Mouse (Mus musculus): ENCODE data around the gene Cyp4a14. TPM values are rescaled to one million over a fixed set of nuclear protein-coding genes. Genes with fewer than 3 reads are reported as not detected.

Cyp4a14 gene
- polyA plus RNA-seq, 1 experiment from 2014 or later, result not detected

Other genes with a start within 250 kb of the Cyp4a14 start
- not detected in 2 replicates for gene Cyp4a12a, start 197.1 kb downstream of the Cyp4a14 start, polyA plus RNA-seq (2015; fragmentation: Nextera tagmentation; extraction: Ambion mirVana)
- gene Cyp4a12b, start 84.5 kb downstream of the Cyp4a14 start, polyA plus RNA-seq (2015; fragmentation: Nextera tagmentation; extraction: Ambion mirVana), result not detected in 2 replicates
- gene Cyp4a30b, start 43.5 kb downstream of the Cyp4a14 start, polyA plus RNA-seq (2015; fragmentation: Nextera tagmentation; extraction: Ambion mirVana), result not detected in 2 replicates
- gene Cyp4a10, start 22.1 kb upstream of the Cyp4a14 start, polyA plus RNA-seq (2015; fragmentation: Nextera tagmentation; extraction: Ambion mirVana), result not detected in 2 replicates
- 0.07 TPM in 1 of 2 replicates, not detected in the other for gene Cyp4a31, start 67.5 kb upstream of the Cyp4a14 start, polyA plus RNA-seq (2015; fragmentation: Nextera tagmentation; extraction: Ambion mirVana)
- not detected in 2 replicates for gene Cyp4a32, start 104.8 kb upstream of the Cyp4a14 start, polyA plus RNA-seq (2015; fragmentation: Nextera tagmentation; extraction: Ambion mirVana)
- 1.8 and 2.1 TPM in 2 replicates for gene Cyp4b1, start 151.6 kb upstream of the Cyp4a14 start, polyA plus RNA-seq (2015; fragmentation: Nextera tagmentation; extraction: Ambion mirVana)
- gene Efcab14, start 241.6 kb upstream of the Cyp4a14 start, polyA plus RNA-seq (2015; fragmentation: Nextera tagmentation; extraction: Ambion mirVana), result 34.1 and 36.5 TPM in 2 replicates